In genomic region chr5:90951475-90951874, GRCm38 (mm10) we compare ENCODE assay signal across 10 mouse cellular contexts. TPM values are rescaled to one million over a fixed set of nuclear protein-coding genes. Genes with fewer than 3 reads are reported as not detected.
DNase-seq lines count a peak whose midpoint lies in the region; ATAC-seq and TF ChIP-seq lines count a peak whose summit lies in the region.
"Had no signal": no experiment of that assay in that cellular context is flagged by ENCODE, and none has a peak within 500 bp of the region (broad histone marks: within the 10 kb centered on the region; RNA-seq: fewer than 3 reads in every experiment).

No protein-coding gene starts in this region.

- no peak for TF ChIP-seq POLR2A in ES-Bruce4 (IDR thresholded peaks at IDR 0.05; ENCODE audit: insufficient read depth, low read length)

- intact Hi-C loops in left cerebral cortex, postnatal 4 days (cut with DNase I), result loop anchor here (5.0 kb wide), 1 partner anchor 1001 kb away; no protein-coding TSS in a partner anchor

- 30% methylated on average over 2 of the region's 2 CpGs for WGBS in kidney, embryonic 15.5 days

- H3K36me3 ChIP-seq in kidney, embryonic 15.5 days, result peaks cover 4% of the 10 kb centered on the region; the same call in 1 of the 2 replicates
- no peaks in the 10 kb centered on the region for H3K36me3 ChIP-seq in ES-Bruce4 (ENCODE audit: control insufficient read depth, insufficient read depth, low read length, poor library complexity, severe bottlenecking)

- TF ChIP-seq CTCF in ES-Bruce4 (IDR thresholded peaks at IDR 0.05; ENCODE audit: low read depth, low read length), result peak; percentile 37

- peak; percentile 29 for DNase-seq in kidney, adult 11 months
- DNase-seq in cerebellum, adult 8-10 months, result peak; percentile 34
- DNase-seq in induced T-regulatory cell, adult 2 months (ENCODE audit: low read depth), result peak; percentile 38
- DNase-seq in left cerebral cortex, postnatal 4 days, result peak; percentile 21
- peak; percentile 27 for DNase-seq in retina, postnatal 1 day
- DNase-seq in spleen, postnatal 10 days (ENCODE audit: low spot score in 2 of 2), result no peak

- ATAC-seq in kidney, embryonic 15.5 days (replicated peaks; ENCODE audit: low FRiP score), result no peak

- no peaks in the 10 kb centered on the region for H3K27me3 ChIP-seq in kidney, embryonic 15.5 days
- no peaks in the 10 kb centered on the region for H3K27me3 ChIP-seq in ES-Bruce4 (ENCODE audit: control insufficient read depth, insufficient read depth, low read length, poor library complexity, severe bottlenecking)
- H3K27me3 ChIP-seq: limb, embryonic 12.5 days had no signal

- H3K9me3 ChIP-seq in kidney, embryonic 15.5 days (replicated peaks), result no peaks in the 10 kb centered on the region
- no peaks in the 10 kb centered on the region for H3K9me3 ChIP-seq in ES-Bruce4 (replicated peaks; ENCODE audit: control insufficient read depth, insufficient read depth, low read length, poor library complexity, severe bottlenecking)
- H3K9me3 ChIP-seq: limb, embryonic 12.5 days had no signal

- no peak overlapping the region for H3K9ac ChIP-seq in kidney, embryonic 15.5 days
- H3K9ac ChIP-seq in ES-Bruce4 (ENCODE audit: low read depth, poor library complexity, severe bottlenecking), result no peak overlapping the region
- H3K9ac ChIP-seq: limb, embryonic 12.5 days had no signal

- H3K27ac ChIP-seq in kidney, embryonic 15.5 days, result no peak overlapping the region
- no peak overlapping the region for H3K27ac ChIP-seq in ES-Bruce4 (ENCODE audit: insufficient read depth, low read length)
- H3K27ac ChIP-seq: limb, embryonic 12.5 days had no signal

- TF ChIP-seq EP300 in ES-Bruce4 (IDR thresholded peaks at IDR 0.05; ENCODE audit: insufficient read depth, low read depth, low read length), result no peak

- H3K4me2 ChIP-seq in kidney, embryonic 15.5 days, result no peak overlapping the region
- H3K4me2 ChIP-seq: limb, embryonic 12.5 days had no signal

- no peaks in the 10 kb centered on the region for H3K4me1 ChIP-seq in kidney, embryonic 15.5 days
- no peaks in the 10 kb centered on the region for H3K4me1 ChIP-seq in ES-Bruce4 (ENCODE audit: control insufficient read depth, insufficient read depth, low read length)
- H3K4me1 ChIP-seq: limb, embryonic 12.5 days had no signal

- H3K4me3 ChIP-seq in kidney, embryonic 15.5 days (replicated peaks), result no peak overlapping the region
- no peak overlapping the region for H3K4me3 ChIP-seq in ES-Bruce4 (ENCODE audit: low read depth, low read length)
- H3K4me3 ChIP-seq: limb, embryonic 12.5 days had no signal

RNA-seq across cellular contexts. Expression of gene Mthfd2l, which starts 20.6 kb away (rescaled TPM):
- 47.1 and 61.2 TPM in 2 replicates for polyA plus RNA-seq in kidney, embryonic 15.5 days (2015; fragmentation: Nextera tagmentation; extraction: Ambion mirVana)
- polyA plus RNA-seq in ES-Bruce4 (2011; ENCODE audit: insufficient read depth, insufficient read length, low read depth, missing spikeins), result 9.8 TPM in 2 replicates
- total RNA-seq in left cerebral cortex, postnatal 4 days (2021), result 10 to 100 TPM; 28.8 to 29.2 TPM

RNA-seq across cellular contexts. Expression of gene Cxcl2, which starts 47.8 kb away (rescaled TPM):
- not detected in 2 replicates for polyA plus RNA-seq in kidney, embryonic 15.5 days (2015; fragmentation: Nextera tagmentation; extraction: Ambion mirVana)
- polyA plus RNA-seq in ES-Bruce4 (2011; ENCODE audit: insufficient read depth, insufficient read length, low read depth, missing spikeins), result not detected in 2 replicates
- total RNA-seq in left cerebral cortex, postnatal 4 days (2021), result not detected
- polyA plus RNA-seq: limb, embryonic 12.5 days; testis, adult 2 months had no signal

Comparison
In these comparisons a context has a peak if more than half of its experiments do, and no peak if none do; other contexts are left out.
1. DNase-seq: peak in kidney, adult 11 months (single experiment), cerebellum, adult 8-10 months (single experiment), induced T-regulatory cell, adult 2 months (single experiment), left cerebral cortex, postnatal 4 days (single experiment) and retina, postnatal 1 day (single experiment); none in spleen, postnatal 10 days (0 of 2).